Mouse (Mus musculus): Measurements from ENCODE around the gene Cux2. TPM values are rescaled to one million over a fixed set of nuclear protein-coding genes. Genes with fewer than 3 reads are reported as not detected.

The Cux2 gene
- total and polyA plus RNA-seq, 3 experiments: 1.4 to 3.5 TPM; not detected in 1

DNA sequence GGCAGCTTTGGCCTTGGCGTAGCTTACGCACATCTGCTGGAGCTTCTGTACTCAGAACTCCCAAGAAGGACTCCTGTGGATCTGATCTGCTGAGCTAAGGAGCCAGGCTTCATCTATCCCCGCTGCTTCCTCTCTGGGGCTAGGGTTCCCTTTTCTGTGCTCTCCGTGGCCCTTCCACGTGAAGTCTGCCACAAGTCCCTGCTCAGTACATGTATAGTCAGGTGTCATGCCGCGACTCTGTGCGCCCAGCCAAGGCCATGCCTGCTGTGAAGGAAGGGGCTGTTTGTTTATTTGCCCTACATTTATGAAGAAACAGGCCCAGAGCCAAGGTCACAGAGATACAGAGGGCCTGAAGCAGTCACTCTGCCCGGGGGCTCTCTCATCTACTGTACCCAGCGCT is 207.9 kb downstream of the Cux2 start:
- H3K27ac ChIP-seq (ENCODE audit: control insufficient read depth, low read depth, low read length): no peak overlapping the region

DNA sequence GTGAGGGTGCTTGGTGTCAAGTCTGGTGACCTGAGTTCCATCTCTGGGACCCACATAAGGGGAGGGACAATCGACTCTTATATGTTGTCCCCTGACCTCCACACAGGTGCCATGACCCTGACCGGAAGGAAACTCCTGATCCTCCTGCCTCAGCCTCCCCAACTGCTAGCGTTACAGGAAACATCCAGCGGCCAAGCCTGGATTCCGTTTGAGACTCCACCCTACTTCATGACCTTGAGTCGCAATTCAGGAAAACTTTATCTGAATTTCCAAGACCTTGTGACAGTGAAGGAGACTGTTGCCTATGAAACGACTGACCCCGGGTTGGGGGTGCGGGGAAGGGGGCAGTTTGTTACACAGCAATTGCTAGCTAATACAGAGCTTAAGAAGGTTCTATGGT is 208.4 kb downstream of the Cux2 start:
- no peak overlapping the region for H3K9ac ChIP-seq (ENCODE audit: control insufficient read depth, low read depth, low read length, poor library complexity, severe bottlenecking)
- H3K79me2 ChIP-seq (ENCODE audit: control insufficient read depth, insufficient read depth, low read length, poor library complexity): peaks cover 4% of the 10 kb centered on the region
- no peaks in the 10 kb centered on the region for H3K9me3 ChIP-seq (replicated peaks; ENCODE audit: insufficient read depth, low read length)
- H3K4me1 ChIP-seq (ENCODE audit: control insufficient read depth in 1 of 2, insufficient read depth in 2 of 2, low read length in 2 of 2): peaks cover 0 to 19% of the 10 kb centered on the region in 2 experiments; a peak in 2 of 4 replicates
- TF ChIP-seq TCF12 (IDR thresholded peaks at IDR 0.05; ENCODE audit: low read depth, low read length) (no peak), TAL1 (IDR thresholded peaks at IDR 0.05; ENCODE audit: low read length) (no peak), NELFE (IDR thresholded peaks at IDR 0.05; ENCODE audit: low read depth, low read length) (no peak), KAT2A (conservative IDR thresholded peaks at IDR 0.05; ENCODE audit: low read depth, low read length) (no peak), ZMIZ1 (IDR thresholded peaks at IDR 0.05; ENCODE audit: low read depth, low read length) (no peak), MEF2A (IDR thresholded peaks at IDR 0.05; ENCODE audit: extremely low read depth, insufficient replicate concordance, low read depth, low read length, poor library complexity, severe bottlenecking) (no peak), ZNF384 (IDR thresholded peaks at IDR 0.05; ENCODE audit: low read depth, low read length) (no peak)
- H3K36me3 ChIP-seq (ENCODE audit: control insufficient read depth in 1 of 2, insufficient read depth in 2 of 2, low read length in 2 of 2): peaks cover 0 to 3% of the 10 kb centered on the region in 2 experiments; a peak in 1 of 4 replicates
- H3K27me3 ChIP-seq (ENCODE audit: control insufficient read depth in 1 of 2, insufficient read depth in 2 of 2, low read length in 2 of 2): no peaks in the 10 kb centered on the region
- no peak overlapping the region for H3K4me3 ChIP-seq (ENCODE audit: control insufficient read depth in 1 of 2, insufficient read depth in 1 of 2, low read depth in 2 of 2, low read length in 2 of 2)
- DNase-seq (ENCODE audit: low read depth, low spot score): no peak
- H3K27ac ChIP-seq (ENCODE audit: control insufficient read depth, low read depth, low read length): no peak overlapping the region

More for the DNA sequence above, 207.9 kb downstream of the Cux2 start:
- H3K9ac ChIP-seq (ENCODE audit: control insufficient read depth, low read depth, low read length, poor library complexity, severe bottlenecking): peak overlapping the region; percentile 81; the same call in 1 of the 2 replicates
- TF ChIP-seq USF1 (IDR thresholded peaks at IDR 0.05; ENCODE audit: low read depth, low read length) (no peak), ZNF384 (IDR thresholded peaks at IDR 0.05; ENCODE audit: low read depth, low read length) (no peak), ZMIZ1 (IDR thresholded peaks at IDR 0.05; ENCODE audit: low read depth, low read length) (no peak), NRF1 (IDR thresholded peaks at IDR 0.05; ENCODE audit: insufficient read depth, low read depth, low read length, poor library complexity, severe bottlenecking) (no peak), BHLHE40 (IDR thresholded peaks at IDR 0.05; ENCODE audit: borderline replicate concordance, low read depth, low read length) (no peak), POLR2AphosphoS5 (IDR thresholded peaks at IDR 0.05; ENCODE audit: borderline replicate concordance, low read depth, low read length) (no peak), KAT2A (conservative IDR thresholded peaks at IDR 0.05; ENCODE audit: low read depth, low read length) (no peak), RAD21 (IDR thresholded peaks at IDR 0.05; ENCODE audit: low read depth, low read length) (no peak), MEF2A (IDR thresholded peaks at IDR 0.05; ENCODE audit: extremely low read depth, insufficient replicate concordance, low read depth, low read length, poor library complexity, severe bottlenecking) (no peak), ELF1 (IDR thresholded peaks at IDR 0.05; ENCODE audit: low read depth, low read length) (no peak), MAZ (IDR thresholded peaks at IDR 0.05; ENCODE audit: low read depth, low read length) (no peak), HCFC1 (IDR thresholded peaks at IDR 0.05; ENCODE audit: low read depth, low read length) (no peak), TBP (IDR thresholded peaks at IDR 0.05; ENCODE audit: low read depth, low read length) (no peak), TCF12 (IDR thresholded peaks at IDR 0.05; ENCODE audit: low read depth, low read length) (no peak), SIN3A (IDR thresholded peaks at IDR 0.05; ENCODE audit: low read length) (no peak), JUND (IDR thresholded peaks at IDR 0.05; ENCODE audit: low read depth, low read length) (no peak), POLR2AphosphoS2 (IDR thresholded peaks at IDR 0.05; ENCODE audit: low read length) (no peak)
- no peaks in the 10 kb centered on the region for H3K27me3 ChIP-seq (ENCODE audit: control insufficient read depth in 1 of 2, insufficient read depth in 2 of 2, low read length in 2 of 2)
- peak; percentile 48 for DNase-seq (ENCODE audit: low read depth, low spot score)
- no peaks in the 10 kb centered on the region for H3K9me3 ChIP-seq (replicated peaks; ENCODE audit: insufficient read depth, low read length)
- peaks cover 0 to 19% of the 10 kb centered on the region in 2 experiments; a peak in 2 of 4 replicates for H3K4me1 ChIP-seq (ENCODE audit: control insufficient read depth in 1 of 2, insufficient read depth in 2 of 2, low read length in 2 of 2)
- peaks cover 0 to 3% of the 10 kb centered on the region in 2 experiments; a peak in 1 of 4 replicates for H3K36me3 ChIP-seq (ENCODE audit: control insufficient read depth in 1 of 2, insufficient read depth in 2 of 2, low read length in 2 of 2)
- H3K79me2 ChIP-seq (ENCODE audit: control insufficient read depth, insufficient read depth, low read length, poor library complexity): peaks cover 3% of the 10 kb centered on the region; the same call in 1 of the 2 replicates
- H3K4me3 ChIP-seq (ENCODE audit: control insufficient read depth in 1 of 2, insufficient read depth in 1 of 2, low read depth in 2 of 2, low read length in 2 of 2): peak overlapping the region in 1 of 2 experiments; percentile 83; a peak in 2 of 4 replicates
